Mouse (Mus musculus): ENCODE results near the gene Efcab12. TPM values are rescaled to one million over a fixed set of nuclear protein-coding genes. Genes with fewer than 3 reads are reported as not detected.
A peak's percentile ranks its signal among the peaks of the same experiment; 100 is the strongest.

Efcab12 gene
- polyA plus RNA-seq, 1 experiment from 2014 or later: 2.2 TPM

DNA sequence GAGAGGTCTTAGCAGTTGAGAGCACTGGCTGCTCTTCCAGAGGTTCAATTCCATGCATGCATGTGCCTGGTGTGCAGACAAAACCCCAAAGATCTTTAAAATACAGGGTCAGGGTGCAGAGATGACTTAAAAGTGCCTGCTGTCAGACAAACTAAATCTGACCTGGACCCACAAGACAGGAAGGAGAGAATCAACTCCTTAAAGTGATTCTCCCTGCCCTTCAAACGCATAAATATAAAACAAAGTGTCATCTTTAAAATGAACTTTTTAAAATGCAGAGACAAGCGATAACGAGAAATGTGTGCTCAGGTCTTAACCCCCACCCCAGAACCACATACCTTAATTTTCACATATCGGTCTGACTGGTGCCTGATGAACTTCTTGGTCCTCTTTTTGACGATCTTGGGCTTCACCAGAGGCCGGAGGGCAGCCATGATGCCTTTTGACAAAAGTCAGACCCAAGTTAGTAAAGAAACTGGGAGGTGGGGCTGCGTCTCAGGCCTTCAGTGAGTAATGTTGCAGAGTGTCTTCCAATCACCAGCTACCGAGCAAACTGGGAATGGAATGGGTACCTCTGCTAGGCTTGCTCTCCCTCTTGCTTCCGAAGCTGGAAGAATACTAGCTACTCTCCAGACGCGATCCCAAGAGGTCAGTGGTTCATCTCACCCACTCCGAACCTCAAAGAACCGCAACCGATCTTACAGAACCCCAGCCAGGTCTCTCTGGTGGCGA lies 30.6 kb downstream of the Efcab12 start:
- Histone ChIP-seq H3K4me1 (ENCODE audit: control insufficient read depth, insufficient read depth, low read depth, low read length) (peaks cover 16% of the 10 kb centered on the region), H3K9me3 (ENCODE audit: control insufficient read depth, low read length) (no peaks in the 10 kb centered on the region), H3K9ac (ENCODE audit: low read depth, low read length) (peak overlapping the region; percentile 89), H3K36me3 (ENCODE audit: control insufficient read depth, insufficient read depth, low read length) (peaks cover 18% of the 10 kb centered on the region), H3K27ac (ENCODE audit: low read depth, low read length) (peak overlapping the region; percentile 96), H3K4me2 (ENCODE audit: low read length) (peak overlapping the region; percentile 75), H3K27me3 (replicated peaks; ENCODE audit: control insufficient read depth, insufficient read depth, low read length) (no peaks in the 10 kb centered on the region), H3K4me3 (ENCODE audit: low read length) (peak overlapping the region; percentile 85)
- ATAC-seq: no peak
- 6% methylated on average over 15 of the region's 15 CpGs for WGBS

DNA sequence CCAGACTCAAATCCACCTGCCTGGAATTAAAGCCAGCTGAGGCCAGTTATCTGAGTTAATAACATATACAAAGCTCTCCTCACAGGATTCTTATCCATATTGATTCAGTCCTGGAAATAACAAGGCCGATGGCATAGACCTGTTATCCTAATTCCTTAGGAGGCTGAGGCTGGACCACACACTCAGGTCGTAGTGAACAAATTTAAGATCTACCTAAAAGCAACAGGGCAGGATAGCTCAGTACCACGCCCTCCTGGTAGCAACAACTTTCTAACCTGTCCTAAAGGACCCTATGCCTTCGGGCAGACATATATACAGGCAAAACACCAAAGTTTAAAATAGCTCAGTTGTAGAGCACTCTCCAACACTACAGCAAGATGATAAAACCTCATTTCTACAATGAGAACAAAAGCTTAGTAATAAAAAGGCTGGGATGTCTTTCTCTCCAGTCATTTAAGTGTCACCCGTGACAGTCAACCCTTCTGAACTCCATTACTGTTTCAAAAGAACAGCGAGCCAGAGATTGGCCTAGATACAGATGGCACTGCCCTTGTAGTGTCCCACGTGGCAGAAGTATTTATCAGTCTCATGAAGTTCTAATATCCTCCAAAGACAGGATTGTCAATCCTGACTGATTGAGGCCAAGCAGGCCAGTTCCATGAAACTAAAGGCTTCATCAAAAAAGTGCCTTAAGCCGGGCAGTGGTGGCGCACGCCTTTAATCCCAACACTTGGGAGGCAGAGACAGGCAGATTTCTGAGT lies 33.6 kb downstream of the Efcab12 start:
- H3K27me3 ChIP-seq (replicated peaks; ENCODE audit: control insufficient read depth, insufficient read depth, low read length): no peaks in the 10 kb centered on the region
- H3K27ac ChIP-seq (ENCODE audit: low read depth, low read length): no peak overlapping the region
- H3K4me1 ChIP-seq (ENCODE audit: control insufficient read depth, insufficient read depth, low read depth, low read length): peaks cover 16% of the 10 kb centered on the region
- no peak overlapping the region for H3K9ac ChIP-seq (ENCODE audit: low read depth, low read length)
- no peaks in the 10 kb centered on the region for H3K9me3 ChIP-seq (ENCODE audit: control insufficient read depth, low read length)
- H3K4me2 ChIP-seq (ENCODE audit: low read length): no peak overlapping the region
- WGBS: 68% methylated on average over 10 of the region's 10 CpGs
- peaks cover 29% of the 10 kb centered on the region for H3K36me3 ChIP-seq (ENCODE audit: control insufficient read depth, insufficient read depth, low read length)
- H3K4me3 ChIP-seq (ENCODE audit: low read length): no peak overlapping the region
- ATAC-seq: no peak

DNA sequence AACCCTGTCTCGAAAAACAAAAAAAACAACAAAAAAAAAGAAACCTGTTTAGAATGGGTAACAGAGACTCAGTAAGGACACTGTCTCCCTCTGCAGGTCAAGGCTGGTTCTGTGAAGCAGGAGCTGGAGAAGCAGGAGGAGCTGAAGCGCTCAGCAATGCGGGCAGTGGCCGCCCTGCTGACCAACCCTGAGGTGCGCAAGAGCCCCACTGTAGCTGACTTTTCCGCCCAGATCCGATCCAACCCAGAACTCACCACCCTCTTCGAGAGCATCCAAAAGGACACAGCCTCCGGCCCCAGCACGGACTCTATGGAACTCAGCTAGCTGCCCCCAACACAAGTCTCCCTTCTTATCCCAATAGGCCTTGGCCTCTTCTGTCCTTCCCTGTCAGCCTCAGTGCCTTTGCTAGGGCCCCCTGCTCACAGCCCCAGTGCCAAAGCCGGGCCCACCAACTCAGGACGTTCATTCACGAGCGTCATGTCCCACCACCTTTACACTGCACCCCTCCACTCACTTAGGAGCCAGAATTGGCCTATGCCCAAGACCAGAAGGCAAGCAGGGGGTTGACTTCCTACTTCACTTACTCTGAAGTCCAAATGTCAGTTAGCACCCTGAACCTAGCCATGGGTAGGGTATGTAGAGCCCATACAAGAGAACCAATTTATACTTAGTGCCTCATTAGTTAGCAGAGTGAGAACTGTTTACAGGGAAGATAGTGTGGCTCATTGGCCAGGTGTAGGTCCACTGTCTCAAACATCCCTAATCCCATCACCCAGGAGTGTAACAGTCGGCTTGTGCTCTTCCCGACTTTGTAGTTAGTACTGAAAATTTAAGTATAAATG lies 34.5 kb downstream of the Efcab12 start:
- Histone ChIP-seq H3K4me1 (ENCODE audit: control insufficient read depth, insufficient read depth, low read depth, low read length) (peaks cover 16% of the 10 kb centered on the region), H3K4me3 (ENCODE audit: low read length) (no peak overlapping the region), H3K9ac (ENCODE audit: low read depth, low read length) (no peak overlapping the region), H3K9me3 (ENCODE audit: control insufficient read depth, low read length) (no peaks in the 10 kb centered on the region), H3K36me3 (ENCODE audit: control insufficient read depth, insufficient read depth, low read length) (peaks cover 35% of the 10 kb centered on the region), H3K4me2 (ENCODE audit: low read length) (no peak overlapping the region), H3K27ac (ENCODE audit: low read depth, low read length) (no peak overlapping the region), H3K27me3 (replicated peaks; ENCODE audit: control insufficient read depth, insufficient read depth, low read length) (no peaks in the 10 kb centered on the region)
- peak; percentile 24; the same call in 1 of the 2 replicates for ATAC-seq
- 35% methylated on average over 16 of the region's 16 CpGs for WGBS

DNA sequence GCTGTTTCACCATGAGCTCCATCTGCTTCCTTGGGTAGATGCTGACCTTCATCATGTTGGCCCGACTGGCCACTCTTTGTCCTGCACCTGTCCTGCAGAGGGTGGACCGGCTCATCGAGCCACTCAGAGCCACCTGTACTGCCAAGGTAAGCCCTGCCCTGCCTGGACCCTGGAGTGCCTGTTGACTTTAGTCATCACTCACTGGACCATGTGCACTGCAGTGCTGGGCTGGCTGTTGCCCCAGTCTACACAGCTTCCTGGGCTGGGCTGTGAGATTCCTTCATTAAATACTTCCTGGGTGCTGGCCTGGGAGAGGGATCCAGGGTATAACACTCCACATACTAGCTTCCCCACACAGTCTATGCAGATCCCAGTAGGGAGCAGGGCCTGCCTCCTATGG lies 36.4 kb downstream of the Efcab12 start:
- H3K27me3 ChIP-seq (replicated peaks; ENCODE audit: control insufficient read depth, insufficient read depth, low read length): no peaks in the 10 kb centered on the region
- no peak overlapping the region for H3K27ac ChIP-seq (ENCODE audit: low read depth, low read length)
- H3K36me3 ChIP-seq (ENCODE audit: control insufficient read depth, insufficient read depth, low read length): peaks cover 52% of the 10 kb centered on the region
- H3K4me3 ChIP-seq (ENCODE audit: low read length): no peak overlapping the region
- H3K4me1 ChIP-seq (ENCODE audit: control insufficient read depth, insufficient read depth, low read depth, low read length): peaks cover 9% of the 10 kb centered on the region
- H3K9me3 ChIP-seq (ENCODE audit: control insufficient read depth, low read length): no peaks in the 10 kb centered on the region
- no peak for ATAC-seq
- 93% methylated on average over 3 of the region's 3 CpGs for WGBS
- no peak overlapping the region for H3K9ac ChIP-seq (ENCODE audit: low read depth, low read length)
- H3K4me2 ChIP-seq (ENCODE audit: low read length): no peak overlapping the region

DNA sequence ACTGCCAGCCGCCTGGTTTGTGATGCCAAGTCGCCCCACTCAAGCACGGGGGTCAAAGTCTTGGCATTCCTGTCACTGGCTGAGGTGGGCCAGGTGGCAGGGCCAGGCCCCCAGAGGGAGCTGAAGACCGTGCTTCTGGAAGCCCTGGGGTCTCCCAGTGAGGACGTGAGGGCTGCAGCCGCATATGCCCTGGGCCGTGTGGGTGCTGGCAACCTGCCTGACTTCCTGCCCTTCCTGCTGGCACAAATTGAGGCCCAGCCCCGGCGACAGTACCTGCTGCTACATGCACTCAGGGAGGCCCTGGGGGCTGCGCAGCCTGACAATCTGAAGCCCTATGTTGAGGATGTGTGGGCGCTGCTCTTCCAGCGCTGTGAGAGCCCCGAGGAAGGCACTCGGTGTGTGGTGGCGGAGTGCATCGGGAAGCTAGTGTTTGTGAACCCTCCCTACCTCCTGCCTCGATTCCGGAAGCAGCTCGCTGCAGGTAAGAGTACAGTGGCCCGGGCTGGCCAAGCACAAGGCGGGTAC lies 45.5 kb downstream of the Efcab12 start:
- H3K4me1 ChIP-seq (ENCODE audit: control insufficient read depth, insufficient read depth, low read depth, low read length): peaks cover 3% of the 10 kb centered on the region; the same call in 1 of the 2 replicates
- ATAC-seq: peak; percentile 38; the same call in 1 of the 2 replicates
- no peak overlapping the region for H3K9ac ChIP-seq (ENCODE audit: low read depth, low read length)
- H3K4me3 ChIP-seq (ENCODE audit: low read length): no peak overlapping the region
- H3K36me3 ChIP-seq (ENCODE audit: control insufficient read depth, insufficient read depth, low read length): peaks cover 42% of the 10 kb centered on the region
- H3K27ac ChIP-seq (ENCODE audit: low read depth, low read length): 0 out of 2 replicates have a peak overlapping the region, but pooled peaks have one; percentile 34
- no peaks in the 10 kb centered on the region for H3K9me3 ChIP-seq (ENCODE audit: control insufficient read depth, low read length)
- H3K4me2 ChIP-seq (ENCODE audit: low read length): no peak overlapping the region
- 81% methylated on average over 21 of the region's 21 CpGs for WGBS
- H3K27me3 ChIP-seq (replicated peaks; ENCODE audit: control insufficient read depth, insufficient read depth, low read length): no peaks in the 10 kb centered on the region

DNA sequence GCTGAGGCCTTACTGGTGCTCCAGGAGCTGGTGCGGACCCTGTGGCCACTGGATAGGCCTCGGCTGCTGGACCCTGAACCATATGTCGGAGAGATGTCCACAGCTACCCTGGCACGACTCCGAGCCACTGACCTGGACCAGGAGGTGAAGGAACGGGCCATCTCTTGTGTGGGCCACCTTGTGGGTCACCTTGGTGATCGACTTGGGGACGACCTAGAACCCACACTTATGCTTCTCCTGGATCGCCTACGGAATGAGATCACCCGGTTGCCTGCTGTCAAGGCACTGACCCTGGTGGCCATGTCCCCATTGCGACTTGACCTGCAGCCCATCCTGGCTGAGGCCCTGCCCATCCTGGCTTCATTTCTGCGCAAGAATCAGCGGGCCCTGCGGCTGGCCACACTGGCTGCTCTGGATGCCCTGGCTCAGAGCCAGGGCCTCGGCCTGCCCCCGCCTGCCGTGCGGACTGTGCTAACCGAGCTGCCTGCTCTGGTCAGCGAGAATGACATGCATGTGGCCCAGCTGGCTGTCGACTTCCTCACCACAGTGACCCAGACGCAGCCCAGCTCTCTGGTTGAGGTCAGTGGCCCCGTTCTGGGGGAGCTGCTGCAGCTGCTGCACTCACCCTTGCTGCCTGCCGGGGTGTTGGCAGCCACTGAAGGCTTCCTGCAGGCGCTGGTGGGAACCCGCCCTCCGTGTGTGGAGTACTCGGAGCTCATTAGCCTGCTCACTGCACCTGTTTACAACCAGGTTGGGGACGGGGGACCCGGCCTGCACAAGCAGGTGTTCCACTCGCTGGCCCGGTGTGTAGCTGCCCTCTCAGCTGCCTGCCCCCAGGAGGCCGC lies 46.1 kb downstream of the Efcab12 start:
- no peak overlapping the region for H3K4me3 ChIP-seq (ENCODE audit: low read length)
- 0 out of 2 replicates have a peak overlapping the region, but pooled peaks have one; percentile 34 for H3K27ac ChIP-seq (ENCODE audit: low read depth, low read length)
- no peaks in the 10 kb centered on the region for H3K9me3 ChIP-seq (ENCODE audit: control insufficient read depth, low read length)
- peak; percentile 60; the same call in 1 of the 2 replicates for ATAC-seq
- H3K36me3 ChIP-seq (ENCODE audit: control insufficient read depth, insufficient read depth, low read length): peaks cover 38% of the 10 kb centered on the region
- no peaks in the 10 kb centered on the region for H3K27me3 ChIP-seq (replicated peaks; ENCODE audit: control insufficient read depth, insufficient read depth, low read length)
- peaks cover 3% of the 10 kb centered on the region; the same call in 1 of the 2 replicates for H3K4me1 ChIP-seq (ENCODE audit: control insufficient read depth, insufficient read depth, low read depth, low read length)
- no peak overlapping the region for H3K4me2 ChIP-seq (ENCODE audit: low read length)
- 78% methylated on average over 34 of the region's 34 CpGs for WGBS
- no peak overlapping the region for H3K9ac ChIP-seq (ENCODE audit: low read depth, low read length)

DNA sequence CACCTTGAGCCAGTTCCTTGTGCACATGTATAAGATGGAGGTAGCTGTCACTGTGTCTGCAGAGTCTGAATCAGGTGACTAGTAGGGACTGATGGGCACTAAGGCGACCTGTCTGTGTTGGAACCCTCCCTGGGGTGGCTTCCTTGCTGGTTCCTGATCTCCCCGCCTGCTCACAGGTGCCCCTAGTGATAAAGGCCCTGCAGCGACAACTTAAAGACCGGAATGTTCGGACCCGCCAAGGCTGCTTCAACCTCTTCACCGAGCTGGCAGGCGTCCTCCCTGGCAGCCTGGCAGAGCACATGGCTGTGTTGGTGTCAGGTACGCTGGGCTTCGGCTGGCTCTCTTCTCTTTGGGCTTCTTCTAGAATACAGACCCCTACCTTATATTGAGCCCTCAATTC lies 47.2 kb downstream of the Efcab12 start:
- Histone ChIP-seq H3K27ac (ENCODE audit: low read depth, low read length) (no peak overlapping the region), H3K36me3 (ENCODE audit: control insufficient read depth, insufficient read depth, low read length) (peaks cover 29% of the 10 kb centered on the region), H3K9ac (ENCODE audit: low read depth, low read length) (no peak overlapping the region), H3K9me3 (ENCODE audit: control insufficient read depth, low read length) (no peaks in the 10 kb centered on the region), H3K4me2 (ENCODE audit: low read length) (no peak overlapping the region), H3K4me1 (ENCODE audit: control insufficient read depth, insufficient read depth, low read depth, low read length) (peaks cover 3% of the 10 kb centered on the region; the same call in 1 of the 2 replicates), H3K4me3 (ENCODE audit: low read length) (no peak overlapping the region), H3K27me3 (replicated peaks; ENCODE audit: control insufficient read depth, insufficient read depth, low read length) (no peaks in the 10 kb centered on the region)
- ATAC-seq: no peak
- WGBS: 83% methylated on average over 10 of the region's 10 CpGs

DNA sequence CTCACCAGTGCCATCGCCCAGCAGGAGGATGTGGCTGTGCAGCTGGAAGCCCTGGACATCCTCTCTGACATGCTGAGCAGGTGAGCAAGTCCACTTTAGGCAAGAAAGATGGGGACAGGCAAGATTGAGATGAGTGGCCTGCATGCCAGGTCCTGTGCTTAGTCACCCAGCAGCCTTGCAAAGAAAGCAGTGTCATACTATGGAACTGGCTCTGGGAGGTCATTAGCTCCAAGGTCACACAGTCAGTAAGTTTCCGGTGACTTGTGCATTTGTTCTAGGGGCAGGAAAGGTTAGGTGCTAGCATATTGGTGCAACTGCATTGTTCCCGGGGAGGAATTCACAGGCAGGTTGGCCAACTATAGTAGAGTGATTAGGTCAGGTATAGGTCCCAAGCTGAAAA lies 55.4 kb downstream of the Efcab12 start:
- H3K36me3 ChIP-seq (ENCODE audit: control insufficient read depth, insufficient read depth, low read length): peaks cover 23% of the 10 kb centered on the region
- H3K9me3 ChIP-seq (ENCODE audit: control insufficient read depth, low read length): no peaks in the 10 kb centered on the region
- no peaks in the 10 kb centered on the region for H3K27me3 ChIP-seq (replicated peaks; ENCODE audit: control insufficient read depth, insufficient read depth, low read length)
- ATAC-seq: no peak
- no peaks in the 10 kb centered on the region for H3K4me1 ChIP-seq (ENCODE audit: control insufficient read depth, insufficient read depth, low read depth, low read length)
- no peak overlapping the region for H3K27ac ChIP-seq (ENCODE audit: low read depth, low read length)
- 99% methylated on average over 3 of the region's 3 CpGs for WGBS
- H3K4me2 ChIP-seq (ENCODE audit: low read length): no peak overlapping the region
- H3K4me3 ChIP-seq (ENCODE audit: low read length): no peak overlapping the region
- no peak overlapping the region for H3K9ac ChIP-seq (ENCODE audit: low read depth, low read length)

All from hindbrain, embryonic 16.5 days (tissue).